Mouse (Mus musculus) stomach, postnatal 0 days (tissue): Measurements from ENCODE around the gene Cish.

Experiments
- CTCF ChIP-seq: IDR thresholded peaks from 2 replicates; pipeline ENCODE4 v1.5.1; 2016; ENCODE audit warnings: antibody characterized with exemption, low read depth, mild to moderate bottlenecking, moderate library complexity
- EP300 ChIP-seq: optimal IDR thresholded peaks from 2 replicates; pipeline ENCODE3; 2016; ENCODE audit warnings: antibody characterized with exemption

DNA sequence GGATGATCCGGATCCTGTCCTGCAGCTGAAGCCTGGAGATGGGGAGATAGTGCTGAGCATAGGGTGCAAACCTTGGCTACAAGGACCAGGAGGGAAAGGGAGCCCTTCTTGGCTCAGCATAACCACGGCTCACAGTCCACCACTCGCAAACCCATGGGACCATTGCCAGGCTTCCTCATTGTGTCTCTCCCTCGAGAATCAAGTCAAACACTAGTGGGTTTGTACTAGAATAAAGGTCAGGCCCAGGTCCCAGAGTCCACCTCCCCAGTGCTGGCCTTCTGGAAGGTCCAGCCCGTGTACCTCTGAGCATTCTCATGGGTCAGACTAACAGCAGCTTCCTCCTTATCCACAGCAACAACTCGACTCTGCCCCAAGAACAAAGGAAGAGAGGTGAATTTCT lies 35.0 kb downstream of the Cish start:
- TF ChIP-seq CTCF (no peak), EP300 (no peak)
